ENCODE assay signal across 9 mouse cellular contexts in genomic region chr10:62506019-62506556, GRCm38 (mm10). TPM values are rescaled to one million over a fixed set of nuclear protein-coding genes. Genes with fewer than 3 reads are reported as not detected.
DNase-seq lines count a peak whose midpoint lies in the region; ATAC-seq and TF ChIP-seq lines count a peak whose summit lies in the region.
"Had no signal": no experiment of that assay in that cellular context is flagged by ENCODE, and none has a peak within 500 bp of the region (broad histone marks: within the 10 kb centered on the region; RNA-seq: fewer than 3 reads in every experiment).

No protein-coding gene starts in this region.

- no peak for TF ChIP-seq CTCF in heart, postnatal 0 days (IDR thresholded peaks at IDR 0.05; ENCODE audit: low read depth)
- no peak for TF ChIP-seq CTCF in forebrain, postnatal 0 days (IDR thresholded peaks at IDR 0.05; ENCODE audit: low read depth)

- no peak for ATAC-seq in heart, postnatal 0 days (ENCODE audit: insufficient read depth, low read depth)
- ATAC-seq in hematopoietic stem cell, adult 5-6 weeks (replicated peaks in 1 of 2; ENCODE audit: insufficient read depth in 1 of 2, low FRiP score in 2 of 2, low TSS enrichment in 1 of 2, low read depth in 1 of 2, poor library complexity in 2 of 2, severe bottlenecking in 2 of 2): peak; percentile 3 to 23; a peak in 2 of 4 replicates
- peak; percentile 31 for ATAC-seq in megakaryocyte, adult 5-6 weeks (ENCODE audit: poor library complexity, severe bottlenecking)
- no peak for ATAC-seq in forebrain, postnatal 0 days

- DNase-seq in heart, postnatal 0 days (ENCODE audit: low spot score): no peak
- DNase-seq in heart, postnatal 10 days: no peak
- peak; percentile 51 for DNase-seq in thymus, postnatal 25 days
- DNase-seq in forebrain, postnatal 0 days: no peak
- no peak for DNase-seq in urinary bladder, postnatal 36 days (ENCODE audit: low spot score in 2 of 2)
- DNase-seq in embryo, embryonic 11 days: no peak

- no peaks in the 10 kb centered on the region for H3K9me3 ChIP-seq in heart, postnatal 0 days (replicated peaks; ENCODE audit: control insufficient read depth, low read length)
- no peaks in the 10 kb centered on the region for H3K9me3 ChIP-seq in forebrain, postnatal 0 days (ENCODE audit: low read length)

- no peak for TF ChIP-seq EP300 in heart, postnatal 0 days (IDR thresholded peaks at IDR 0.05; ENCODE audit: low read depth)

- H3K4me2 ChIP-seq in heart, postnatal 0 days (ENCODE audit: low read depth, low read length): peak overlapping the region; percentile 61; the same call in 1 of the 2 replicates
- H3K4me2 ChIP-seq in forebrain, postnatal 0 days (ENCODE audit: low read depth): no peak overlapping the region

- H3K36me3 ChIP-seq in heart, postnatal 0 days (replicated peaks; ENCODE audit: control insufficient read depth, insufficient read depth, low read length): no peaks in the 10 kb centered on the region
- no peaks in the 10 kb centered on the region for H3K36me3 ChIP-seq in forebrain, postnatal 0 days (ENCODE audit: insufficient read depth)

- peaks cover 3% of the 10 kb centered on the region for H3K27me3 ChIP-seq in heart, postnatal 0 days (ENCODE audit: control insufficient read depth, insufficient read depth, low read length)
- peaks cover 4% of the 10 kb centered on the region; the same call in 1 of the 2 replicates for H3K27me3 ChIP-seq in forebrain, postnatal 0 days (ENCODE audit: insufficient read depth, low read length)

- no peak overlapping the region for H3K9ac ChIP-seq in heart, postnatal 0 days (replicated peaks; ENCODE audit: low read depth, low read length)
- H3K9ac ChIP-seq in forebrain, postnatal 0 days: no peak overlapping the region

- 54% methylated on average over 17 of the region's 17 CpGs for WGBS in heart, postnatal 0 days
- 86% methylated on average over 17 of the region's 17 CpGs for WGBS in forebrain, postnatal 0 days

- peak overlapping the region; percentile 69 for H3K27ac ChIP-seq in heart, postnatal 0 days (ENCODE audit: low read depth)
- no peak overlapping the region for H3K27ac ChIP-seq in forebrain, postnatal 0 days (ENCODE audit: low read depth, low read length)

- H3K4me3 ChIP-seq in heart, postnatal 0 days (ENCODE audit: low read depth, low read length): peak overlapping the region; percentile 13; the same call in 1 of the 2 replicates
- H3K4me3 ChIP-seq in forebrain, postnatal 0 days (ENCODE audit: low read depth, low read length): no peak overlapping the region
- H3K4me3 ChIP-seq: myocyte had no signal

- intact Hi-C loops in heart, postnatal 10 days (cut with DNase I): no loop called here

- H3K4me1 ChIP-seq in heart, postnatal 0 days (ENCODE audit: control insufficient read depth, insufficient read depth): peaks cover 7% of the 10 kb centered on the region; the same call in 1 of the 2 replicates
- no peaks in the 10 kb centered on the region for H3K4me1 ChIP-seq in forebrain, postnatal 0 days (ENCODE audit: insufficient read depth)

RNA-seq across cellular contexts. Expression of gene Vps26a, which starts 19.5 kb away (rescaled TPM):
- total RNA-seq in heart, postnatal 0 days (2014; rRNA removed; ENCODE audit: low replicate concordance): 46.5 and 51.0 TPM in 2 replicates
- 75.5 and 78.5 TPM in 2 replicates for polyA plus RNA-seq in heart, postnatal 0 days (2015; fragmentation: Nextera tagmentation; extraction: Ambion mirVana)
- total RNA-seq in heart, postnatal 10 days (2021): 10 to 100 TPM; 50.5 to 53.9 TPM
- total RNA-seq in hematopoietic stem cell, adult 5-6 weeks (2017): 66.4 and 75.1 TPM in 2 replicates
- 101 and 124 TPM in 2 replicates for total RNA-seq in megakaryocyte, adult 5-6 weeks (2015)
- 124 and 146 TPM in 2 replicates for total RNA-seq in megakaryocyte, adult 5-6 weeks (2017)
- 40.2 and 45.7 TPM in 2 replicates for total RNA-seq in forebrain, postnatal 0 days (2014; rRNA removed)
- 43.1 and 52.1 TPM in 2 replicates for polyA plus RNA-seq in forebrain, postnatal 0 days (2015; fragmentation: Nextera tagmentation; extraction: Ambion mirVana)

RNA-seq across cellular contexts. Expression of gene Srgn, which starts 21.2 kb away (rescaled TPM):
- total RNA-seq in heart, postnatal 0 days (2014; rRNA removed; ENCODE audit: low replicate concordance): 16.4 and 16.8 TPM in 2 replicates
- polyA plus RNA-seq in heart, postnatal 0 days (2015; fragmentation: Nextera tagmentation; extraction: Ambion mirVana): 19.1 and 21.8 TPM in 2 replicates
- 10 to 100 TPM; 31.1 to 33.4 TPM for total RNA-seq in heart, postnatal 10 days (2021)
- total RNA-seq in hematopoietic stem cell, adult 5-6 weeks (2017): 1,380 and 1,792 TPM in 2 replicates
- total RNA-seq in megakaryocyte, adult 5-6 weeks (2015): 646 and 668 TPM in 2 replicates
- 492 and 500 TPM in 2 replicates for total RNA-seq in megakaryocyte, adult 5-6 weeks (2017)
- total RNA-seq in forebrain, postnatal 0 days (2014; rRNA removed): 12.8 and 17.4 TPM in 2 replicates
- polyA plus RNA-seq in forebrain, postnatal 0 days (2015; fragmentation: Nextera tagmentation; extraction: Ambion mirVana): 19.8 and 19.9 TPM in 2 replicates

RNA-seq across cellular contexts. Expression of gene Supv3l1, which starts 56.5 kb away (rescaled TPM):
- total RNA-seq in heart, postnatal 0 days (2014; rRNA removed; ENCODE audit: low replicate concordance): 34.1 and 35.9 TPM in 2 replicates
- polyA plus RNA-seq in heart, postnatal 0 days (2015; fragmentation: Nextera tagmentation; extraction: Ambion mirVana): 23.2 and 26.3 TPM in 2 replicates
- 10 to 100 TPM; 35.6 to 39.2 TPM for total RNA-seq in heart, postnatal 10 days (2021)
- total RNA-seq in hematopoietic stem cell, adult 5-6 weeks (2017): 45.0 and 48.8 TPM in 2 replicates
- 14.9 and 20.5 TPM in 2 replicates for total RNA-seq in megakaryocyte, adult 5-6 weeks (2015)
- total RNA-seq in megakaryocyte, adult 5-6 weeks (2017): 19.5 and 20.7 TPM in 2 replicates
- 23.5 and 26.0 TPM in 2 replicates for total RNA-seq in forebrain, postnatal 0 days (2014; rRNA removed)
- 13.2 and 15.8 TPM in 2 replicates for polyA plus RNA-seq in forebrain, postnatal 0 days (2015; fragmentation: Nextera tagmentation; extraction: Ambion mirVana)

RNA-seq across cellular contexts. Expression of gene 4930507D05Rik, which starts 56.8 kb away (rescaled TPM):
- 0.15 and 3.2 TPM in 2 replicates for total RNA-seq in heart, postnatal 0 days (2014; rRNA removed; ENCODE audit: low replicate concordance)
- 0.19 and 0.36 TPM in 2 replicates for polyA plus RNA-seq in heart, postnatal 0 days (2015; fragmentation: Nextera tagmentation; extraction: Ambion mirVana)
- total RNA-seq in heart, postnatal 10 days (2021): under 1 TPM; 0.27 to 0.45 TPM
- 0.69 and 2.6 TPM in 2 replicates for total RNA-seq in hematopoietic stem cell, adult 5-6 weeks (2017)
- total RNA-seq in megakaryocyte, adult 5-6 weeks (2015): not detected in 2 replicates
- 0.69 TPM in 1 of 2 replicates, not detected in the other for total RNA-seq in megakaryocyte, adult 5-6 weeks (2017)
- 2.0 and 2.2 TPM in 2 replicates for total RNA-seq in forebrain, postnatal 0 days (2014; rRNA removed)
- 0.98 and 1.5 TPM in 2 replicates for polyA plus RNA-seq in forebrain, postnatal 0 days (2015; fragmentation: Nextera tagmentation; extraction: Ambion mirVana)

Comparison
In these comparisons a context has a peak if more than half of its experiments do, and no peak if none do; other contexts are left out.
1. ATAC-seq: peak in hematopoietic stem cell, adult 5-6 weeks (2 of 2) and megakaryocyte, adult 5-6 weeks (single experiment); none in heart, postnatal 0 days (single experiment) and forebrain, postnatal 0 days (single experiment).
2. RNA of gene Srgn, which starts 21.2 kb away (total RNA-seq): 1,380 to 1,792 TPM in hematopoietic stem cell, adult 5-6 weeks and 492 to 668 TPM in megakaryocyte, adult 5-6 weeks; 31.1 to 33.4 TPM in heart, postnatal 10 days, 12.8 to 17.4 TPM in forebrain, postnatal 0 days and 16.4 to 16.8 TPM in heart, postnatal 0 days; every median in the first group is over 10 times any median in the second.